Mouse (Mus musculus) stomach, postnatal 0 days (tissue): Measurements from ENCODE around the gene Rrp1b. TPM values are rescaled to one million over a fixed set of nuclear protein-coding genes. Genes with fewer than 3 reads are reported as not detected.
"Not testable (repeated sequence)": the region's sequence is repeated elsewhere in the genome, so short reads cannot be mapped to it uniquely, and the experiment has no call there.

Source experiments
- ATAC-seq: fragments of 200-750 bp; cut with Nextera tagmentation; 2 replicates; pipeline ENCODE4 v1.8.0; 2017; ENCODE audit not compliant: low FRiP score, low TSS enrichment
- DNase-seq: peaks from one replicate; pipeline ENCODE4 v3.0.0-alpha.2; 2016; ENCODE audit warnings: low spot score
- H3K27ac ChIP-seq: fragments of 300-500 bp; sonication (generic); replicated peaks from 2 replicates; pipeline ENCODE4 v1.5.1; 2014; ENCODE audit warnings: mild to moderate bottlenecking, control low read depth
- H3K27me3 ChIP-seq: fragments of 300-500 bp; sonication (generic); 2 replicates; pipeline ENCODE4 v1.6.1; 2014; ENCODE audit warnings: low read length; ENCODE audit not compliant: control insufficient read depth, insufficient read depth
- H3K36me3 ChIP-seq: fragments of 300-500 bp; sonication (generic); 2 replicates; pipeline ENCODE4 v1.6.1; 2014; ENCODE audit warnings: low read length, mixed read lengths; ENCODE audit not compliant: control insufficient read depth, insufficient read depth
- H3K4me1 ChIP-seq: fragments of 300-500 bp; sonication (generic); replicated peaks from 2 replicates; pipeline ENCODE4 v1.6.1; 2014; ENCODE audit warnings: antibody characterized with exemption; ENCODE audit not compliant: control insufficient read depth, insufficient read depth
- H3K4me2 ChIP-seq: fragments of 300-500 bp; sonication (generic); replicated peaks from 2 replicates; pipeline ENCODE4 v1.6.1; 2014; ENCODE audit warnings: low read depth, mild to moderate bottlenecking, control low read depth, moderate library complexity
- H3K4me3 ChIP-seq: fragments of 300-500 bp; sonication (generic); 2 replicates; pipeline ENCODE4 v1.5.1; 2014; ENCODE audit warnings: low read depth, low read length, control low read depth
- H3K9ac ChIP-seq: fragments of 300-500 bp; sonication (generic); 2 replicates; pipeline ENCODE4 v1.6.1; 2014; ENCODE audit warnings: mild to moderate bottlenecking, low read length, control low read depth, mixed read lengths
- H3K9me3 ChIP-seq: fragments of 300-500 bp; sonication (generic); 2 replicates; pipeline ENCODE4 v1.6.1; 2016; ENCODE audit warnings: low read length; ENCODE audit not compliant: control insufficient read depth
- CTCF ChIP-seq: IDR thresholded peaks from 2 replicates; pipeline ENCODE4 v1.5.1; 2016; ENCODE audit warnings: antibody characterized with exemption, low read depth, mild to moderate bottlenecking, moderate library complexity
- EP300 ChIP-seq: optimal IDR thresholded peaks from 2 replicates; pipeline ENCODE3; 2016; ENCODE audit warnings: antibody characterized with exemption
- WGBS: fragments of 180-500 bp; shearing (Covaris S2); extraction: QIAGEN DNeasy Blood & Tissue Kit; methylation state at CpG from one replicate; pipeline ENCODE4 v1.1.7; 2014; 5-methylcytosine and 5-hydroxymethylcytosine counted together
- polyA plus RNA-seq: library from polyadenylated mRNA; unstranded; fragments of >200 nt; fragmentation: Nextera tagmentation; extraction: Ambion mirVana; gene quantifications from 2 replicates; pipeline ENCODE4 v1.2.1, GENCODE M21; 2015

Rrp1b gene
- polyA plus RNA-seq, 1 experiment from 2014 or later: 18.6 TPM

- TF ChIP-seq EP300: no peak
- TF ChIP-seq CTCF: no peak
- 59% methylated on average over 4 of the region's 4 CpGs for WGBS
- no peaks in the 10 kb centered on the region for H3K36me3 ChIP-seq
- H3K4me1 ChIP-seq: no peaks in the 10 kb centered on the region
- H3K4me3 ChIP-seq: no peak overlapping the region
- H3K27me3 ChIP-seq: no peaks in the 10 kb centered on the region
- DNase-seq (no peak), ATAC-seq (no peak)
- no peak overlapping the region for H3K27ac ChIP-seq
- H3K9ac ChIP-seq: no peak overlapping the region
- no peak overlapping the region for H3K4me2 ChIP-seq
- H3K9me3 ChIP-seq: no peaks in the 10 kb centered on the region
Measured at GRCm38 (mm10) chr17:32074658-32075057, 38.8 kb downstream of the Rrp1b start.

- Histone ChIP-seq H3K4me3 (no peak overlapping the region), H3K27me3 (no peaks in the 10 kb centered on the region), H3K9me3 (no peaks in the 10 kb centered on the region), H3K4me2 (no peak overlapping the region), H3K36me3 (no peaks in the 10 kb centered on the region), H3K4me1 (no peaks in the 10 kb centered on the region), H3K9ac (no peak overlapping the region), H3K27ac (no peak overlapping the region)
- DNase-seq (peak; percentile 63), ATAC-seq (peak; percentile 45; the same call in 1 of the 2 replicates)
- 0% methylated on average over 1 of the region's 2 CpGs for WGBS
- TF ChIP-seq CTCF (peak; percentile 86), EP300 (no peak)
Measured at GRCm38 (mm10) chr17:32075164-32075563, 39.3 kb downstream of the Rrp1b start.

GRCm38 (mm10) chr17:32083351-32083750, 47.5 kb downstream of the Rrp1b start:
- 96% methylated on average over 2 of the region's 2 CpGs for WGBS

GRCm38 (mm10) chr17:32087069-32087468, 51.2 kb downstream of the Rrp1b start:
- WGBS: 97% methylated on average over 2 of the region's 2 CpGs
- no peak overlapping the region for H3K27ac ChIP-seq
- H3K36me3 ChIP-seq: no peaks in the 10 kb centered on the region
- no peak for TF ChIP-seq EP300
- TF ChIP-seq CTCF: no peak
- DNase-seq (no peak), ATAC-seq (no peak)
- peaks cover 2% of the 10 kb centered on the region; the same call in 1 of the 2 replicates for H3K4me1 ChIP-seq
- no peaks in the 10 kb centered on the region for H3K27me3 ChIP-seq
- H3K4me2 ChIP-seq: no peak overlapping the region
- no peak overlapping the region for H3K9ac ChIP-seq
- H3K9me3 ChIP-seq: no peaks in the 10 kb centered on the region
- H3K4me3 ChIP-seq: no peak overlapping the region

More at GRCm38 (mm10) chr17:32083351-32083750, 47.5 kb downstream of the Rrp1b start:
- no peak overlapping the region for H3K27ac ChIP-seq
- H3K9ac ChIP-seq: no peak overlapping the region
- no peaks in the 10 kb centered on the region for H3K27me3 ChIP-seq
- no peaks in the 10 kb centered on the region for H3K36me3 ChIP-seq
- TF ChIP-seq EP300: no peak
- no peak for TF ChIP-seq CTCF
- H3K9me3 ChIP-seq: no peaks in the 10 kb centered on the region
- no peak for DNase-seq
- H3K4me3 ChIP-seq: no peak overlapping the region
- ATAC-seq: no peak
- H3K4me2 ChIP-seq: no peak overlapping the region
- no peaks in the 10 kb centered on the region for H3K4me1 ChIP-seq

GRCm38 (mm10) chr17:32091032-32091363, 55.1 kb downstream of the Rrp1b start:
- TF ChIP-seq CTCF (no peak), EP300 (no peak)
- WGBS: 21% methylated on average over 1 of the region's 1 CpGs
- Histone ChIP-seq H3K27ac (peak overlapping the region; percentile 83), H3K9me3 (no peaks in the 10 kb centered on the region), H3K4me1 (peaks cover 2% of the 10 kb centered on the region; the same call in 1 of the 2 replicates), H3K27me3 (no peaks in the 10 kb centered on the region), H3K4me2 (peak overlapping the region; percentile 54), H3K36me3 (no peaks in the 10 kb centered on the region), H3K4me3 (peak overlapping the region; percentile 20), H3K9ac (peak overlapping the region; percentile 35; the same call in 1 of the 2 replicates)
- no peak for DNase-seq
- ATAC-seq: no peak; the same call in none of the 2 replicates

- Histone ChIP-seq H3K4me2 (peak overlapping the region; percentile 54), H3K9ac (peak overlapping the region; percentile 35; the same call in 1 of the 2 replicates), H3K4me3 (peak overlapping the region; percentile 20), H3K27ac (peak overlapping the region; percentile 83)
- WGBS: 3% methylated on average over 14 of the region's 16 CpGs
- H3K27me3 ChIP-seq, H3K4me1 ChIP-seq, H3K36me3 ChIP-seq, H3K9me3 ChIP-seq: not testable (repeated sequence)
- DNase-seq: peak; percentile 87
- ATAC-seq: peak; percentile 93
Measured at GRCm38 (mm10) chr17:32091364-32092240, 55.7 kb downstream of the Rrp1b start.
